Mouse (Mus musculus): ENCODE results near the gene Mavs.

GRCm38 (mm10) chr2:131290669-131291068, 56.8 kb downstream of the Mavs start:
- TF ChIP-seq CTCF (IDR thresholded peaks at IDR 0.05; ENCODE audit: borderline replicate concordance, insufficient read depth, low read length) (no peak), POLR2A (IDR thresholded peaks at IDR 0.05; ENCODE audit: low read depth, low read length) (no peak)
